Mouse (Mus musculus) left cerebral cortex, adult 9 months (tissue): ENCODE results near the gene Ak8.

Source experiments
- DNase-seq, 2 experiments: peaks; one replicate each; pipeline ENCODE4 v3.0.0; 2022; ENCODE audit warnings: low spot score in 2 of 2

Ak8 gene

DNA sequence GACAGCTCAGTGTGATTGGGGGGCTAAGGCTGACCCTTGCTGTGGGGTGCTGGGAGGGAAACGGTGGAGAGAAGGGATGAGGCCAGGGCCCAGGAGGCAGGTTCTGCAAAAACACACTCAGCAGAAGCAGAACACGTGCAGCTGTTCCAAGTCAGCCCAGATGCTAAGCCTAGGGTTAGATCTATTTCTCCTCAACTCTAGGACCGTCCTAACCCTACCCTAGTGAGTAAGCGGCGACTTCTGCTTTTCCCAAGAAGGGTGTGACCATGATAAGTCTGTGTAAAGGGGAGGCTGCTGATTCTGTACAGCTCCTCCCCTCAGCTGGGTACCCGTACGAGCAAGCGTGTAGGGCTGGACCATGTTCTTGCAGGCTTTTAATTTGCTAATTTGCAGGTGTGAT is 96.3 kb downstream of the Ak8 start:
- no peak for DNase-seq

DNA sequence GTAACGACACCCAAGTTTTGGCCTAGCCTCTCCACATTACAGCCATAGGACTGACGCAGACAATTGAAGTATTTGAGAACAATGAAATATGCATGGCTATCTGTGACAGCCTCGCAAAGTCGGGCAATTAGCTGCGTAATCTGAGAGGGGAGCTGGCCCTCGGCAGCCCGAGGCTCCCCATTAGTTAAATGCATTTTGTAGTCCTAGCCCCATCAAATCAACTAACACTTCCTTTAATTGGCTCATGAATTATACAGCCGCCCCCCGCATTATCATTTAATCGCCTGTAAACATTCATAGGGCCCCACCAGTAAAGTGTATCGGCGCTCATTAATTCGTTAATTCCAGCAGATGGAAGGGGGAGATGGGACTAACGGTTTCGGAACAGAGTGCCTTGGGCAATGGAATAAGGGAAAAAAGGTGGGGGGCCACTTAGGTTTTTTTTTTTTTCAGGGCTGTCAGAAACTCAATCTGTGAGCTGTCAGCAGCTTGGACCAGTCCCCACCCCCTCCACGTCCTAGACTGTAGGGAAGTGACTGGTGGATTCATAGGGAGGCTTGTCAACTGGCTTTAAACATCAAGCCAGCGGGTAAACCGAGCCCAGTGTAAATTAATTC is 97.6 kb downstream of the Ak8 start:
- no peak for DNase-seq

DNA sequence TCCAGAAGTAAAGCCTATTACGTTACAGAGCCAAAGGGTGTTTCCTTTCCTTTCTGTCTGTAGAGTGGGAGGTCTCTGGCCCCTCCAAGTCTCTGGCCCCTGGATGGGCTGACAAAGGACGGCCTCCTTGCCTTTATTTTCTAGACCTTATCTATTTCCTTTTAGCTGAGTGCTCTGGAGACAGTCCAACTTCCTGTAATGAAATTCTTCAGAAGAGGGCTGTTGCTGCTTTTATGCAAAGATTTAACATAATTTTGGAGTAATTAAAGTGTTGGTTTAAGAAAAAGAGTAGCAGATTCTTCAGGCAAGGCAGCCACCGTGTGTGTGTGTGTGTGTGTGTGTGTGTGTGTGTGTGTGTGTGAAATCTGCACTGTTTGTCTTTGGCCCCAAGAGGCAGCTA is 98.4 kb downstream of the Ak8 start:
- no peak for DNase-seq

DNA sequence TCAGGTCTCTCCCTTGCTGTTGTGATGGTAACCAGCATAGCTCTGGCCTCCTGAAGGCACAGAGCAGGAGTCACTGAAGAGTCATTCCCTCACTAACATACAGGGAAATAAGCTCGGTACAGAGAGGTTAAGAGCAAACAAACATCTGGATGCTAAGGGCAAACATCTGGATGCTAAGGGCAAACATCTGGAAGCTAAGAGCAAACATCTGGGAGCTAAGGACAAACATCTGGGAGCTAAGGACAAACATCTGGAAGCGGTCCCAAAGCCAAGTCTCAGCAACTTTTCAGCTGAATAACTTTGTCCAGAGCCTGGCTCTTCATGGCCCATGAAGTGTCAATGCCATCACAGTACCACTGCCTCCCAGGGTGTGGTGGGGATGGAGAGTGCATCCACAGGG is 99.6 kb downstream of the Ak8 start:
- DNase-seq, result no peak

DNA sequence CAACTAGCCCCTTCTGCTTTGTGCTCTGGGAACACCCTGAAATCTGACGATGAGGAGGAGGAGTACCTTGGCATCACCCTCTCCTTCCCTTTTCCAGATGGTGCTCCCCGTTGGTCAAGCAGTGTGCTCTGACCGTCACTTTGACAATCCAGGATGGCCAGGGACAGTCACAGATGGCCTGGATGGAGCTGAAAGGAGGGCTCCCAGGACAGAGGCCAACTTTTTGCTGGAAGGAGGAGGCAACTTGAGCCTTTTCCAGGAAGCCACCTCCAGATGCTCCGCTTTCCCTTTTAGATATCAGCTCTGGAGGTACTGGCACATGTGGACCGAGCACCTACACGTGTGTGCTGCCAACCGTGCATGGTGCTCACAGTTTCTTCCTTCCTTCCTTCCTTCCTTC is 103.4 kb downstream of the Ak8 start:
- DNase-seq, result peak in 1 of 2 experiments; percentile 7

DNA sequence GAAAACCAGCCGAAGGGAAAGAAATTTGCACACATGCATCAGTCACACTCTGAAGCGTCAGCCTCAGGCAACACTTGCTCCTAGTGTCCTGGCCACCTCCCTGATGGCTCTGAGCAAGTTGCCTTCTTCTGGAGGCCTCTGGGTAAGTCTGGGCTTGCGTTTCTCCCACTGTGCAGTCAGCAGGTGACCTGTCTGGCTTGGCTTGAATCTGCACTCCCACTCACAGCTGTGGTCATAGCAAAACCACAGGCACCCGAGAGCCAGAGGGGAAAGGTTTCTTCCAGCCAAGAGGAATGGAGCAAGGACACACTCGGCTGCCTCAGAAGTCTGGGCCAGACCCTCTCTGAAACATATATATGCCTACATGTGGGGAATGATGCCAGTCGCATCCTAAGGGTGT is 108.9 kb downstream of the Ak8 start:
- DNase-seq, result no peak

DNA sequence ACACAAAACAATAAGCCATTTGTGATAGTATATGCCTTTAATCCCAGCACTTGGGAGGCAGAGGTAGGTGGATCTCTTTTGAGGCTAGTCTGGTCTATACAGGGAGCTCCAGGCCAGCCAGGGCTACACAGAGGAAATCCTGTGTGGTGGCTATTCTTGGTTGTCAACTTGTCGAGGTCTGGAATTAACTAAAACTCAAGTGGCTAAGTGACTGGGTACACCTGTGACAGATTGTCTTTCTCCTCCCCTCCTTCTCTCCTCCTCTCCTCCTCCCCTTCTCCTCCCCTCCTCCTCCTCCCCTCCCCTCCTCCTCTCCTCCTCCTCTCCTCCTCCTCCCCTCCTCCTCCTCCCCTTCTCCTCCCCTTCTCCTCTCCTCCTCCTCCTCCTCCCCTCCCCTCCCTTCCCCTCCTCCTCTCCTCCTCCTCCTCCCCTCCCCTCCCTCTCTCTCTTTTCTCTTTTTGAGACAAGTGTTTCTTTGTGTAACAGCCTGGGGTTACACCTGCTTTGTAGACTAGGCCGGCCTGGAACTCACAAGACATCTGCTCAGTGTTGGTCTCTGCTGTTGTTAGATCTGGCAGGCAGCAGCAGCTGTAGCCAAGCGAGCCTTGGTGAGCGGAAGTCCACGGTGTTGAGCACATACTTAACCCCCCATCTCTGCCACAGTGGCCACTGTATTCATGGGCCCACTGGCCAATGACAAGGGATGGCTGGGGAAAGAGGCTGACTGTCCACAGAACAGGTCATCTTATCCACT is 110.5 kb downstream of the Ak8 start:
- no peak for DNase-seq

DNA sequence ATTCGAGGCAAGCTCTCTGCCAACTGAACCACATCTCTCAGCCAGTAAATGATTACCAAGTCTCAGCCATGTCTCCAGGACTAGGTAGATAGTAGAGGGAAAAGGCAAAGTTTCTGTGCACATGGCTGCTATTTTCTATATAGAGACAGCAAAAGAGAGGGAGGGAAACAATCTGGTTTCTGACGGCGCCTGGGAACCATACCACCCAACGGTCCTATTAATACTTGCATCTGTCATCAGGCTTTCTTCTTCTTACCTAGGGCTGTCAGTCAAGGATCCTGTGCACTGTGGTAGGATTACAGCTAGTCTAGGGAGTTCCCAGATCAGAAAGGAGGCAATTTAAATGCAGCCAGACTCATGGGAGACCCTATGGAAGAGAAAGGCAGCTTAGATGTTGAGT is 118.9 kb downstream of the Ak8 start:
- DNase-seq, result peak in 1 of 2 experiments; percentile 26

DNA sequence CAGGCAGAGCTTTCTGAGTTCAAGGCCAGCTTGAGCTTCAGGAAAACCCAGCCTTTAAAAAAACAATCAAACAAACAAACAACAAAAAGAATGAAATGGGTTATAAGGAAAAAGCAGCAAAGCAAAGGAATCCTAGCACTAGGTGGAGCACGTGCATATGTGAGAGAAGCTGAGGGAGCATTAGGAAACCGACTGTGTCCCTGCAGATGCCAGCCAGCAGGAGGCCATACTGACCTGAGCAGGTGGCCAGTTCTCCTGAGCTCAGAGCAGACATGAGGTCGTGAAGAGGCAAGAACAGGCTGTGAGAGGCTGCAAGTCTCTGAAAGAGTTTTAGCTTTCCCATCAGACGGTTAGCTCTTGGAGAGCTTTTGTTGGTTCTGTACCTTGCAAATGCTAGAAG is 129.3 kb downstream of the Ak8 start:
- no peak for DNase-seq

DNA sequence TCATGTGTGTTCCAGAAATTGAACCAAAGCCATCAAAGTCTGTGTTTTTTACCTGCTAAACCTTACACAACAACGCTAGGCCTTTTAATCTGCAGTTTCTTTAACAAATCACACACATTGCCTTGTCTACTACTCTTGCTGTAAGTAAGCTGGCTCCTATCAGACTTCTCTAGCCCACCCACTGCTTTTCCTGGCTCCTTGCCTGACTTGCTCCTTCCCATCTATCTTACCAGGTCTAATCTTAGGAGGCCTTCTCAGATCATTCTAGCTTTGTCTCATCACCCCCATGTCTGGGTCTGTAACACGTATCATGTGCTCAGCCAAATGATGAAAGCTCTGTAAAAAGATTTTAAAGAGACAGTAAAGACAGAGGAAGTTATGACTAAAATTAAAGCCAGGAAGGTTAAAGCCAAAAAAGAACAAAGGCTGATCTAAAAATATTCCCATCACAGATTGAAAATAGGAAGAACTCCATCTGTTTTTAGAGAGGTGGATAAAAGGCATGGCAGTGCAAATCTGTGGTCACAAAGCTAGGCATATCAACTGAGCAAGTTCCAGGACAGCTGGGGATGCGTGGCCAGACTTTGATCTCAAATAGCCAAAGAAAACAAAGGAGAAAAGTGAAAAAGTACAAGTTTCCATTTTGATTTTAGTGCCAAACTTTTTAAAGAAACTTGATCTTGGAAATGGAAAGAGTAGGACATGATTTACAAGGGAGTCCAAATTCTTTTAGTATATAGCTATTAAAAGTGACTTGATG is 136.4 kb downstream of the Ak8 start:
- peak; percentile 18 to 34 for DNase-seq

DNA sequence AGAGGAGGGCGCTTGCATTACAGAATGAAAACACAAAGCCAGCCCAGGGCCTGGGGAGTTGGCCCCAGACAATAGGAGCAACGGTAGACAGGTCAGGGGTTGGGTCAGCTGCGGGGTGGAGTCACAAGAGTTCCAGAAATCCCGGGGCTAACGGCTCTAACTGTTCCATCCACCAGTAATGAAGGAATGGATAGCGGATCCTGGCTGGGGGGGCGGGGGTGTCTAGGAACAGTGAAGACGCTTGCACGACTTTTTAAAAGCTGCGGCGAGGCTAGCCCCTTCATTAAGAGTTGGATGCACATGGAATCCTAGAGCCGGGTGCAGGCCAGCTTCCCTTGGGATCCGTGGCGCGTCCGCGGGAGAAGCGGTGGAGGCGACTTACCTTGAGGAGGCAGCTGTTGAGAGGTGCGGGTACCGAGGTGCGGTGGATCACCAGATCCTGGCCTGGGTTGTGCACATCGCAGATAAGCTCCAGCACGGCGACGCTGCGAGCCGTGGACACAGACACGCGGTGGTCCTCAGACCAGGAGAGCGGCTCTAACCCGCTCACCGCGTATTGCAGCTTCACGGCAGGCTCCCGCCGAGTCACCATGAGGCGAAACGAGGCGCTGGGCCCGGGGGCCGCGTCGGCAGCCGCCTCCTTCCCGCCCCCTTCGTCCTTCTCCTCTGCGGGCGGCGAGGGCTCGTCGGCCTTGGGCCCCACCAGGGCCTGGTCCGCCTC is 139.7 kb downstream of the Ak8 start:
- no peak for DNase-seq

DNA sequence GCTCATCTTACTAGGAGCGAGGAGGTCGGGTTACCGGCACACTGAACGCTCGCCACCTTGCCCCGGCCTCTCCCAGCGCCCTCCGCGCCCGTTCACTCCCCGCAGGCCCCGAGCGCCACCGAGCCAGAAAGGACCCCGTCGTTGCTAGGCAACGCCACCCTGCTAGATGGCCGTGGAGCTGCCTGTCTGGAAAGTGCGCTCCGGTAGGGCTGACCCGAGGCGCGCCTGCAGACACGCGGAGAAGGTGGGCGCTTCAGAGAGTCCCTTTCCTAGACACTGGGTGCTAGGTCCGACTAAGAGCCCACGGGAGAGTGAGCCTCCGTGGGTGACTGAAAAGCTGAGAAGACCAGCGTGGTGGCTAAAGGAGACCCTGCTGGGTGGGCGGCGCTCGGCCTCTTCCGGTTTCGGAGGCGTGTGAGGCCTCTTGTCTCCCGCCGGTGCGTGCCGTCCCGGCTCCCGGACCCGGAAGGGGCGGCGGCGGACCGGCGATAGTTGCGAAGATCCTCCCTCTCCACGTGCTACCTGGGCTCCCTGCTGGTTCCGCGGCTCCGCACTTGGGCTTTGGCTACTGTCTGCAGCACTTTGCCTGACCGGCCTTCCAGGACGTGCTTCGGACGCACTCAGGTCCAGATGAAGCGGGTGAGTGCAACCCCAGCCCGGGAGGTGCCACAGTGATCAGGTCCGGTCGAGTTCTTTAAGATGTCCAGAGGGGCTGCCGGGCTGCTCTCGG is 140.4 kb downstream of the Ak8 start, which contains the start of the genes Gtf3c4 and Ddx31:
Gtf3c4 (minus strand) TSS at position 139 of the 730 bp plus-strand sequence.
Ddx31 (plus strand) TSS at position 185 of the 730 bp plus-strand sequence.
- peak; percentile 78 to 93 for DNase-seq

DNA sequence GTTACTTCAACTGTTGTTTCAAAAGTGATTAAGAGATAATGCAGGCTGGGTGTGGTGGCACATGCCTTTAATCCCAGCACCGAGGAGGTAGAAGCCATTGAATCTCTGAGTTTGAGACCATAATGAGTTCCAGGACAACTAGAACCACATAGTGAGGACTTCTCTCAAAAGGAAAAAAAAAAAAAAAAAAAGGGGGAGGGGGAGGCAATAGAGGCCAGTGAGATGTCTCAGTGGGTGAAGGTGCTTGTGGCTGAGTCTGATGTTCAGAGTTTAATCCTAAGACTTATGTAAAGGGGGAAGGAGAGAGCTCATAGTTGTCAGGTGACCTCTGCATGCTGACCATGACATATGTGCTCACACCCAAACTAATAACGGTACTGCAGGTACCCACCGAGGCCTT is 142.1 kb downstream of the Ak8 start:
- no peak for DNase-seq

DNA sequence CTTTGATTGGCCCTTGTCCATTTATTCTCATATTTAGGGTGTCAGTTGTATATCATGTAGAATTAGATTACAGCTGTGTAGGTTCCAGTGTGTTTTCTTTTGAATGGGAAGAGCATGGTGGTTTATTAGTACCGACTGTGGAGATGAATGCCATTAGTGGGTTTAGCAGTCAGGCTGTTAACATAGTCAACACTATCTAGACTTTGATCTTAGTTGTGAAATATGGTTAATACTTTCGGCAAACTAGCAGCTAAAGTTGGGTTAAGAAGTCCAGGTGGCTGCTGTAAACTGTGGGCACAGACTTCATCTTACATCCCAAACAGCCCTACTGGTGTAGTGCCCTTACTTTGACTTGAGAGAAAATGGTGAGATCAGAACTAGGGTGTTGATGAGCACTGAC is 148.9 kb downstream of the Ak8 start:
- no peak for DNase-seq

DNA sequence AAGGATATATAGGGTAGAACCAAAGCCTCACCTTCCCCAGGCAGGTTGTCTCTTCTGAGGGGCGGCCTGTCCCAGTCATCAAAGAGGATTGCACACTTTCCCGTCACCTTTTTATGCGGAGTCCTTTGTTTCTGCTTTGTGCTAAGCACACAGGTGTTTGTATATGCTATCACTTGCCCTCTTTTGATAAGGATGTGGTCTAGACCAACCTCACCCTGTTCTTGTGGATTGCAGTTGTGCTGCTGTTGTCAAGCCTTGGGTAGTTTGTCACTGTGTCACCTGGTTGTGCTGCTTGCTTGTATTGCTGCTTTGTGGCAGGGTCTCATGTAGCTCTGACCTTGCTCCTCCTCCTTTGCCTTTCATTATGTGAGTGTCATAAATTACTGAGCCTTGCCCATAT is 152.6 kb downstream of the Ak8 start:
- DNase-seq, result no peak

DNA sequence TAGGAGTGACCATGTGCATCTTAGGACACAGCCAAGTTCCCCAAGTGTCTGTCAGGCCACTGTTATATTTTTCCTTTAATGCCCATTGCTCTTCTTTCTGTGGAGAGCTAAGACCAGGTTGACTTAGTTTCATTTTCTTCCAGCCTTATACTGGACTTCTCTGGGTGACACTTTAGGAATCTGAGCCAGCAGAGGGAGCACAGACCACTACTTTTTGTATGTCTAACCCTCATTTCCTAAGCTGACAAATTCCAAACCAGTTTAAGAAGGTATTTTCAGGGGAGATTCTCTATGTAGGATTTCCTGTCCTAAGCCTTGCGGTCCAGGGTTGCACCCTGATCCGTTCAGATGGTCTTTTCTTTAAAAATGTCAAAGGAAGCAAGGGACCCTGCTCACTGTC is 155.8 kb downstream of the Ak8 start:
- DNase-seq, result no peak

DNA sequence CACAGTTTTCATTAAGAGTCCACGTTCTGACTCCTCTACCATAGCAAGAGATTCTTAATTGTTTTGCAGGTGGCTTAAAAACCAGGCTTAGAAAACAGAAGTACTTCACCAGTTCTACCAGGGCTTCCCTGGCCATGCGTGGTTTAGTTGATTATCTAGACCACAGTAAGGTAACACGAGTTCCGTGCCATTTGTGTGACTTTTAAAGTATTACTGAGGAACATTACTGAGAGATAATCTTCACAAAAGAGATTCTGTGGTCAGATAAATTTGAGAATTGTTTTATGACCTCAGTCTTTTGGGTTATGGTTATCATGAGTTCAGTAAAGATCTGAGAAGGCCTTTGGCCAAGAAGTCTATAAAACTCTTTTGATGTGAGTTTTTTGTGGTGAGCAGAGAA is 159.3 kb downstream of the Ak8 start:
- no peak for DNase-seq

DNA sequence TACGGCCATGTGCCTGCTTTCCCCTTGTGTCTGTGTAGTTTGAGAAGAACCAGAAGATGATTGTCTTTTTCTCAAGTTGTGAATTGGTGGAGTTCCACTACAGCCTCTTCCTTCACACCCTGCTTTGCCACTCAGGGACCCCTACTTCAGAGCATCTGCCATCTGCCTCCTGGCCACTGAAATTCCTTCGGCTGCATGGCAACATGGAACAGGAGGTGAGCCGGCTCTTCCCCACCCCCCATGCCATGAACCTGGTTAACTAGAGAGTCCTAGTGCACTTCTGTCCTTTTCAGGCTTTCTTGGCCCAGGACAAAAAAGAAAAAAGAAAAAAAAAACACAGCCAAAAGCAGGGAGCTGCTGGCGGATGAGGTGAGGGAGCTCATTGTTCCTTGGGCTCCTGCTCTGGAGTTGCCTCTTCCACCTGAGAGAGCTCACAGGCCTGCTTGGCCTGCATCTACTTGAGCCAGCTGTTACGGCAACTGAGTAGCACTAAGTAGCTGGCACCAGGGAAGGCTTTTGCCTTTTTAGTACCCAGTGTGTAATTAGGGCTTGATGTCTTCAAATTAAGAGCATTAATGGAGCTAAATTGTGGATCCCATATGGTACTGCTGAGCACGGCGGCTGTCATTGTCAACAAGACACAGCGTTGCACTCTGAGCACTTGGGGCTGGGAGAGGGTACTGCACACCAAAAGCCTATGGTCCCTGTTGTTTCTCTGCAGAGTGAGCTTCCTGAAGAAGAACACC is 160.9 kb downstream of the Ak8 start:
- DNase-seq, result no peak
